Mouse (Mus musculus) frontal cortex, postnatal 36 days (tissue): ENCODE results near the gene Lyplal1.

ENCODE experiments used
- DNase-seq, 2 experiments: peaks; one replicate each; pipeline ENCODE4 v3.0.0; 2022; ENCODE audit warnings: low spot score in 2 of 2

The Lyplal1 gene

DNA sequence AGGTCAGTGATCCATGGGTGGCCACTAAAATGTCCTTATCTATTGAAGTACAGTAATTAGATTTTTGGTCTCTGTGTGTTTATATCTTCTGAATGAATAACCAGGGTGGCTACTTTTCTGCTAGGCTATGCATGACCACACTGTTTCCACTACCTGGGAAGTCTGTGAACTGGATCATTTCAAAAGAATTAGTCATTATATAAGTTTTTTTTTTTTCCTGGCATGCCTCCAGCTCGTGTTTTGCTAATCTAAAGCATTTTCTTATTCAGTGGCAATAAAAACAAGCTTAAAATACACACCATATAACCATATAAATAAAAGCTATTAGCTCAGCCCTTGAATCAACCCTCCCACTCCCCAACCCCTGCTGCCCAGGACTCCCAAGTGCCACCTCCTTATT is 75.3 kb downstream of the Lyplal1 start:
- DNase-seq, result no peak
